Mouse (Mus musculus) liver, embryonic 16.5 days (tissue): ENCODE measurements around the gene Rasgef1b. TPM values are rescaled to one million over a fixed set of nuclear protein-coding genes. Genes with fewer than 3 reads are reported as not detected.

Source experiments
- ATAC-seq: fragments of 200-750 bp; cut with Nextera tagmentation; 2 replicates; pipeline ENCODE4 v1.8.0; 2017; ENCODE audit warnings: low read depth, mild to moderate bottlenecking, moderate number of reproducible peaks, moderate library complexity
- H3K27ac ChIP-seq: fragments of 300-500 bp; sonication (generic); 2 replicates; pipeline ENCODE4 v1.5.1; 2014; ENCODE audit warnings: mild to moderate bottlenecking, low read length
- H3K27me3 ChIP-seq: fragments of 300-500 bp; sonication (generic); 2 replicates; pipeline ENCODE4 v1.6.1; 2014; ENCODE audit warnings: low read depth, low read length, mixed read lengths; ENCODE audit not compliant: control insufficient read depth, insufficient read depth
- H3K36me3 ChIP-seq: fragments of 300-500 bp; sonication (generic); 2 replicates; pipeline ENCODE4 v1.6.1; 2014; ENCODE audit warnings: mild to moderate bottlenecking; ENCODE audit not compliant: control insufficient read depth, insufficient read depth
- H3K4me1 ChIP-seq: fragments of 300-500 bp; sonication (generic); 2 replicates; pipeline ENCODE4 v1.6.1; 2014; ENCODE audit warnings: low read depth, low read length, mixed read lengths; ENCODE audit not compliant: control insufficient read depth
- H3K4me2 ChIP-seq: fragments of 300-500 bp; sonication (generic); 2 replicates; pipeline ENCODE4 v1.6.1; 2014; ENCODE audit warnings: low read depth, low read length, mixed read lengths
- H3K4me3 ChIP-seq: fragments of 300-500 bp; sonication (generic); 2 replicates; pipeline ENCODE4 v1.5.1; 2014; ENCODE audit warnings: low read depth, mild to moderate bottlenecking, low read length
- H3K9ac ChIP-seq: fragments of 300-500 bp; sonication (generic); 2 replicates; pipeline ENCODE4 v1.6.1; 2014; ENCODE audit warnings: low read depth, low read length
- H3K9me3 ChIP-seq: fragments of 300-500 bp; sonication (generic); replicated peaks from 2 replicates; pipeline ENCODE4 v1.6.1; 2016; ENCODE audit warnings: low read length; ENCODE audit not compliant: control insufficient read depth
- WGBS: fragments of 180-500 bp; shearing (Covaris S2); extraction: QIAGEN DNeasy Blood & Tissue Kit; methylation state at CpG from one replicate; pipeline ENCODE4 v1.1.7; 2014; ENCODE audit not compliant: insufficient replicate concordance; 5-methylcytosine and 5-hydroxymethylcytosine counted together
- polyA plus RNA-seq: library from polyadenylated mRNA; unstranded; fragments of >200 nt; fragmentation: Nextera tagmentation; extraction: Ambion mirVana; gene quantifications from 2 replicates; pipeline ENCODE4 v1.2.1, GENCODE M21; 2015

Rasgef1b gene
- polyA plus RNA-seq, 1 experiment from 2014 or later: 11.5 TPM

DNA sequence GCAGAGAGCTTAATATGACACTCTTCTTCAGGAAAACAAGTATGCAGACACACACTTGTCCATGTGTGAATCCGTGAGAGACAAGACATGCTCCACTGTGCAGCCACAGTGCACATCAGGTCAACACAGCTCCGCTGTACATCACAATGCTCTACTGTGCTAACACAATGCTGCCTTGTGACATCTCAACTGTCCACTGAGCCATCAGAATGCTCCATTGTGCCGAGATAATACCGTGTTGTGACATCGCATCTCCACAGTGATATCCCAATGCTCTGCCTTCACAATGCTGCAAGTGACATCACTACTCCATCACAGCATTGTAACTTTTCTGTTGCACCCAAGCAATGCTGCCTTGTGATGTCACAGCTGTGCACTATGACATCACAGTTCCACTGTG, 334.3 kb downstream of the Rasgef1b start:
- no peak overlapping the region for H3K27ac ChIP-seq
- H3K27me3 ChIP-seq: no peaks in the 10 kb centered on the region
- H3K9me3 ChIP-seq: no peaks in the 10 kb centered on the region
- H3K4me3 ChIP-seq: no peak overlapping the region
- ATAC-seq: no peak
- no peak overlapping the region for H3K9ac ChIP-seq
- H3K4me2 ChIP-seq: no peak overlapping the region
- H3K4me1 ChIP-seq: no peaks in the 10 kb centered on the region; the same call in 1 of the 2 replicates
- WGBS: 70% methylated on average over 5 of the region's 5 CpGs
- no peaks in the 10 kb centered on the region for H3K36me3 ChIP-seq

- Histone ChIP-seq H3K9me3 (no peaks in the 10 kb centered on the region), H3K4me1 (peaks cover 4% of the 10 kb centered on the region), H3K27me3 (no peaks in the 10 kb centered on the region), H3K4me3 (no peak overlapping the region), H3K27ac (no peak overlapping the region), H3K9ac (no peak overlapping the region), H3K36me3 (no peaks in the 10 kb centered on the region), H3K4me2 (no peak overlapping the region)
- WGBS: 48% methylated on average over 3 of the region's 3 CpGs
- ATAC-seq: no peak
Measured at GRCm38 (mm10) chr5:99391525-99391924, 337.3 kb downstream of the Rasgef1b start.

DNA sequence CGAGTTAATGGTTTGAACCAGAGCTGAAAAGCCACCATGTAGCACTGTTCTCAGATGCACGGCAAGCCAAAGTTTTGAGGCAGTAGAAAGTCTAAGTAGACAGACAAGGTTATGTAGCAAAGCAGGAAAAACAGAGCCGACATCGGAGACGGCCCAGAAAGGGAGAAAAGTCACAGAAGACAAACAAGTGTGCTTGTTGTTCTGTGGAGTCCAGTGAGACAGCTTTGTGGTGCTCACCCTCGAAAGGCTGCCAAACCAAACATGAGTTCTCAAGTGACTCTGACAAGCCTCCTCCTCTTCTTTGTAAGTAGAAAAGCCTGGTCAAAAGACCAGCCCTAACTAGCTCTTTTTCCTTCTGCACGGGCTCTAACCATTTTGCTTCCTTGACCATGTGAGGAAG, 338.1 kb downstream of the Rasgef1b start:
- Histone ChIP-seq H3K4me3 (no peak overlapping the region), H3K27ac (no peak overlapping the region), H3K36me3 (no peaks in the 10 kb centered on the region), H3K9me3 (no peaks in the 10 kb centered on the region), H3K4me2 (no peak overlapping the region), H3K9ac (no peak overlapping the region), H3K27me3 (no peaks in the 10 kb centered on the region), H3K4me1 (peaks cover 6% of the 10 kb centered on the region)
- WGBS: 62% methylated on average over 7 of the region's 7 CpGs
- no peak for ATAC-seq

DNA sequence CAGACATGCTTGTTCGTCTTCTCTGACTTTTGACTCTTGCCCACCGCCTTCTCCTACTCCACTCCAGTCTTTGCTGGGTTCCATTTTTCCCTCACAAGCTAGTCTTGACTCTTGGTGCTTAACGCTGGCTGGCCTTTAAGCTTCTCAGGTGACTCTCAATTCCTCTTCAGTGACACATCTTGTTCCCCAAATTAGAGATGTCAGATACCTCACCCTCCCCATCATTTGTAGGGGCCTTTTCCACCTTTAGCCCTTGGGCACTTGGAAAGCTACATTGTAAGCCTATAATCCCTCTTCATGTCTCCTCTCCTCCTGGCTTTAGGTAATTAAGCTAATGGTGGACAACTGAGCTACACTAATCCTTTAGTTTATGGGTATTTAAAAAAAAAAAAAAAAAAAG, 338.6 kb downstream of the Rasgef1b start:
- WGBS: 75% methylated on average over 3 of the region's 3 CpGs
- no peak for ATAC-seq

GRCm38 (mm10) chr5:99388585-99389250, 340.1 kb downstream of the Rasgef1b start:
- no peak for ATAC-seq
- 72% methylated on average over 10 of the region's 10 CpGs for WGBS
- no peaks in the 10 kb centered on the region for H3K9me3 ChIP-seq
- no peak overlapping the region for H3K4me2 ChIP-seq
- peaks cover 6% of the 10 kb centered on the region for H3K4me1 ChIP-seq
- no peaks in the 10 kb centered on the region for H3K27me3 ChIP-seq
- H3K4me3 ChIP-seq: no peak overlapping the region
- no peak overlapping the region for H3K9ac ChIP-seq
- H3K36me3 ChIP-seq: no peaks in the 10 kb centered on the region
- H3K27ac ChIP-seq: peak overlapping the region; percentile 77

More for the DNA sequence above, 338.6 kb downstream of the Rasgef1b start:
- no peak overlapping the region for H3K27ac ChIP-seq
- no peak overlapping the region for H3K4me3 ChIP-seq
- H3K4me2 ChIP-seq: no peak overlapping the region
- H3K27me3 ChIP-seq: no peaks in the 10 kb centered on the region
- H3K36me3 ChIP-seq: no peaks in the 10 kb centered on the region
- H3K9me3 ChIP-seq: no peaks in the 10 kb centered on the region
- H3K4me1 ChIP-seq: peaks cover 6% of the 10 kb centered on the region
- H3K9ac ChIP-seq: no peak overlapping the region

DNA sequence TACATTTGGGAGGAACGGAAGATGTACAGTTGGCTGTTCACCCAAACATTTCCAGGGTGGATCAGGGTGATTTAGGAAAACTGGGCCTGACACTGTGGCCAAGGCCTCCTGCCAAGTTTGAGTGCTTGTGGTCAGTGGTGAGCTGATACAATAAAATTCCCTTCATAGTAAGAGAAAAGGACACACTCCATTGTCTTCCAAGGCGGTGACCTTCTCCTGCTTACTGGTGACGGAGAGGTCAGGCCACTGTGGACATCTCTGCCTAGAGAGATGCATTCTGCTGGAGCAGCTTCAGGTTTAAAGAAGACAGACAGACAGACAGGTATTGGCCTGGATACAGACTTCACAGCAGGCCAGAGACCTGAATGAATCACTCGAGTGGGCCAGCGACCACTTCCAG, 340.7 kb downstream of the Rasgef1b start:
- Histone ChIP-seq H3K9me3 (no peaks in the 10 kb centered on the region), H3K4me2 (no peak overlapping the region), H3K27me3 (no peaks in the 10 kb centered on the region), H3K9ac (no peak overlapping the region), H3K36me3 (no peaks in the 10 kb centered on the region), H3K4me1 (peaks cover 6% of the 10 kb centered on the region), H3K27ac (peak overlapping the region; percentile 77), H3K4me3 (no peak overlapping the region)
- 68% methylated on average over 5 of the region's 5 CpGs for WGBS
- no peak for ATAC-seq

- Histone ChIP-seq H3K27ac (peak overlapping the region; percentile 77), H3K4me3 (no peak overlapping the region), H3K9ac (no peak overlapping the region), H3K4me2 (no peak overlapping the region), H3K36me3 (no peaks in the 10 kb centered on the region), H3K27me3 (no peaks in the 10 kb centered on the region), H3K9me3 (no peaks in the 10 kb centered on the region), H3K4me1 (peaks cover 6% of the 10 kb centered on the region)
- peak; percentile 94 for ATAC-seq
- WGBS: 57% methylated on average over 17 of the region's 17 CpGs
Measured at GRCm38 (mm10) chr5:99387185-99387981, 341.5 kb downstream of the Rasgef1b start.

DNA sequence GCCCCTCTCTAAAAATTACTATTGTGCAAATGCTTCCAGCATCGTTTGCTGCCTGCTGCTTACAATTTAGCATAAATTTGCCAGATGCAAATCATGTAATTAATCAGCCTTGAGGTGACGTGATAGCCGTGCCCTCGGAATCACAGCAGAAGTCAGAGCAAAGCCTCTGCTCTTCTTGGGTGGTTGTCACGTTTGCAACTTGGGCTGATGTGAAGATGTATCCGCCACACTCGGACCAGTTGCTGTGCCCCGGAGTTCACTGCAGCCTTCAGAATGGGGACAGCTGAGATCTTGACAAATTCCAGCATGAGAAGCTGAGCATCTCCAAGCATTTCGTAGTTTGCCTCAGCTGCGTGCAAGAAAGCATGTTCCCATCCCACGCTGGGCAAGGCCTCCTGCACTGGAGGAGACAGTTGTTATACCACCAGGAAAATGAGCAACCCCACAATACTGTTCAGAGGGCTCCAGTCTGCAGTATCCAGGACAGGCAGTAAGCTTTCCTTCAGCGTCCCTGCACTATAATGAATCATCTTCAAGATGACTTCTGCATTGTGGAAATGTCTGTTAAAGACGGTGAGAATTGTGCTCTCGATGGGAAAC, 342.5 kb downstream of the Rasgef1b start:
- Histone ChIP-seq H3K4me1 (peaks cover 6% of the 10 kb centered on the region), H3K27me3 (no peaks in the 10 kb centered on the region), H3K4me3 (no peak overlapping the region), H3K27ac (peak overlapping the region; percentile 75), H3K4me2 (no peak overlapping the region), H3K9me3 (no peaks in the 10 kb centered on the region), H3K9ac (no peak overlapping the region), H3K36me3 (no peaks in the 10 kb centered on the region)
- 57% methylated on average over 14 of the region's 14 CpGs for WGBS
- no peak for ATAC-seq

DNA sequence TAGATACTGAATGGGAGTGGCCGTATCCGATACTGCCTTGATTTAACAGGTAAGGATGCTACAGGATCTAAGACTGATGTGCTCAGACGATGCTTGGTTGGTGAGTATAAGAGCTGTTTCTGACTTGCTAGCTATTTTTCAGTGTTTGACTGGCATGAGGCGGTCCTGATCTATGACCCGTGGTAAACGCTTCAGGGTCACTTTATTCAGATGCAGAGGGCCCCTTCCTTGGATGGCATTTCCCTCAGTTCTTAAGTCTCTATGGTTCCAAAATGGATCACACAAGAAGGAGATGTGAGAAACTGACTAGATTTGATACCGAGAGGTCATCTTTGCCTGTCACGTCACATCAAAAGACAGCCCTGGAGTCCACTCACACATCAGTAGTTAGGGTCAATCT, 343.1 kb downstream of the Rasgef1b start:
- H3K27ac ChIP-seq: no peak overlapping the region
- no peaks in the 10 kb centered on the region for H3K27me3 ChIP-seq
- no peak overlapping the region for H3K4me2 ChIP-seq
- ATAC-seq: no peak
- 69% methylated on average over 8 of the region's 8 CpGs for WGBS
- no peaks in the 10 kb centered on the region for H3K36me3 ChIP-seq
- no peak overlapping the region for H3K4me3 ChIP-seq
- no peaks in the 10 kb centered on the region for H3K9me3 ChIP-seq
- peaks cover 6% of the 10 kb centered on the region for H3K4me1 ChIP-seq
- H3K9ac ChIP-seq: no peak overlapping the region
